Mouse (Mus musculus) megakaryocyte, embryonic 14.5 days (primary cell): ENCODE results near the gene Spint1. TPM values are rescaled to one million over a fixed set of nuclear protein-coding genes. Genes with fewer than 3 reads are reported as not detected.

ENCODE experiments used
- H3K27me3 ChIP-seq: replicated peaks from 2 replicates; pipeline ENCODE3; 2012; ENCODE audit warnings: inconsistent platforms
- H3K36me3 ChIP-seq: replicated peaks from 2 replicates; pipeline ENCODE3; 2012; ENCODE audit warnings: low read length, inconsistent platforms, mixed read lengths
- H3K4me1 ChIP-seq: 2 replicates; pipeline ENCODE4 v1.6.1; 2012; ENCODE audit warnings: inconsistent platforms
- H3K4me3 ChIP-seq: replicated peaks from 2 replicates; pipeline ENCODE3; 2012; ENCODE audit warnings: moderate library complexity, mild to moderate bottlenecking, inconsistent platforms
- H3K9me3 ChIP-seq: 2 replicates; pipeline ENCODE4 v1.6.1; 2012; ENCODE audit warnings: inconsistent platforms
- FLI1 ChIP-seq: IDR thresholded peaks from 2 replicates; pipeline ENCODE4 v1.6.1; 2012; ENCODE audit warnings: low read length, inconsistent platforms, mixed read lengths
- GATA1 ChIP-seq: IDR thresholded peaks from 3 replicates; pipeline ENCODE4 v1.6.1; 2012; ENCODE audit warnings: mixed read lengths, low read length, inconsistent platforms, borderline replicate concordance
- polyA plus RNA-seq: library from polyadenylated mRNA; stranded (reverse); fragments of >175 nt; gene quantifications from 2 replicates; pipeline ENCODE4 v1.2.3, GENCODE M21; 2012; ENCODE audit warnings: low replicate concordance; ENCODE audit not compliant: insufficient read depth

Gene Spint1
- polyA plus RNA-seq, 1 experiment, result not detected

- no peak for TF ChIP-seq GATA1
- no peak for TF ChIP-seq FLI1
- peaks cover 32% of the 10 kb centered on the region for H3K4me1 ChIP-seq
- no peaks in the 10 kb centered on the region for H3K36me3 ChIP-seq
- H3K9me3 ChIP-seq, result no peaks in the 10 kb centered on the region
- H3K27me3 ChIP-seq, result peaks cover 82% of the 10 kb centered on the region
- no peak overlapping the region for H3K4me3 ChIP-seq
Measured at GRCm38 (mm10) chr2:119240819-119241186, 3.6 kb downstream of the Spint1 start.

DNA sequence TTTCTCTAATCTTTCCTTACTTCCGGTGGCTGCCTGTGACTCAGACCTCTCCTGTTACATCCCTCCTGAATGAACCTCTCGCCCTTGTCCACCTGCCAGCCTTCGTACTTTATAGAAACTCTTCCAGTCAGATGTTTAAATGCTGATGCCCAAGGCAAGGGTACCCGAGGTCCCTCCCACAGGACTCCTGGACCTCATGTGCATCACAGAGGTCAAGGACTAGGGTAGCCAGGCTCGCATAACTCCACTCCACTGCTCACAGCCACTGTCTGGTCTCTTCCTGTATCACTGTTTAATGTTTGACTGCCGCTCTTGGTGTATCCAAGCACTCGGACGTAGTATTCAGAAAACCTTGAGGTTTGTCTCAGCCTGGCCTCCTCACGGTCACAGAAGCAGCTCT lies 5.4 kb downstream of the Spint1 start:
- H3K9me3 ChIP-seq, result no peaks in the 10 kb centered on the region
- H3K36me3 ChIP-seq, result no peaks in the 10 kb centered on the region
- H3K4me1 ChIP-seq, result peaks cover 30% of the 10 kb centered on the region
- H3K27me3 ChIP-seq, result peaks cover 71% of the 10 kb centered on the region
- H3K4me3 ChIP-seq, result no peak overlapping the region
- TF ChIP-seq GATA1 (no peak), FLI1 (no peak)

DNA sequence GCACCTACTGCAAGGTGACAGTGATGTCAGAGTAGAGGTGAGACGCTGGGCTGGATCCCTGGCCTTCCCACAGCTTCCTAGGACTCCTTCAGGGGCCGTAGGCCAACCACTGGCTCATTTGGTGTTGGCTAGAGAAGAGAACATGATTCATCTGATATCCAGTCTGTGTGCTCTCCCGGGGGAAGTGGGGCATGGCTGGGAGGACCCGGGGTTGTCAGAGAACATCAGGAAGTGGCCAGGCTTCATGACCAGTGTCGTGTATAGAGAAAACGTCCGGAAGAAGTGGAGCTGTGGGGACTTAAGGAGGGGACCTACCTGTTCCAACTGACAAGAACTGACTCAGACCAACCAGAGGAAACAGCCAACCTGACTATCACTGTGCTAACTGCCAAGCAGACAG lies 8.1 kb downstream of the Spint1 start:
- Histone ChIP-seq H3K27me3 (peaks cover 67% of the 10 kb centered on the region), H3K36me3 (no peaks in the 10 kb centered on the region), H3K4me3 (no peak overlapping the region), H3K9me3 (no peaks in the 10 kb centered on the region), H3K4me1 (peaks cover 25% of the 10 kb centered on the region)
- TF ChIP-seq FLI1 (no peak), GATA1 (no peak)

DNA sequence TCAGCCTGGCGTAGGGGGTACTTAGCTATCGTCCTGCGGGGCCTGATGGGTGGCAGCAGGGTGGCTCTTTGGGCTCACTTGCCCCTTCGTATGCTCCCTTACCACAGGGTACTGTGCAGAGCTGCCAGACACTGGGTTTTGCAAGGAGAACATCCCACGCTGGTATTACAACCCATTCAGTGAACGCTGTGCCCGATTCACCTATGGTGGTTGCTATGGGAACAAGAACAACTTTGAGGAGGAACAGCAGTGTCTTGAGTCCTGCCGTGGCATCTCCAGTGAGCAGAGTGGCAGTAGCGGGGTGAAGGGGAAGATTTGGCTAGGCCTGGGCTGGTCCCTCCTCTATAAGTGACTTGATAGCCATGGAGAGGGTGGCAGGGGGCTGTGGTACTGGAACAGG lies 10.7 kb downstream of the Spint1 start:
- TF ChIP-seq FLI1 (no peak), GATA1 (no peak)

GRCm38 (mm10) chr2:119249592-119250061 lies 12.5 kb downstream of the Spint1 start:
- no peak for TF ChIP-seq FLI1
- no peak for TF ChIP-seq GATA1

More for the DNA sequence above, 10.7 kb downstream of the Spint1 start:
- Histone ChIP-seq H3K4me1 (peaks cover 29% of the 10 kb centered on the region), H3K4me3 (no peak overlapping the region), H3K9me3 (no peaks in the 10 kb centered on the region), H3K27me3 (peaks cover 49% of the 10 kb centered on the region), H3K36me3 (no peaks in the 10 kb centered on the region)

GRCm38 (mm10) chr2:119250377-119250776 lies 13.2 kb downstream of the Spint1 start:
- Histone ChIP-seq H3K4me3 (no peak overlapping the region), H3K27me3 (peaks cover 49% of the 10 kb centered on the region), H3K9me3 (no peaks in the 10 kb centered on the region), H3K36me3 (no peaks in the 10 kb centered on the region), H3K4me1 (peaks cover 24% of the 10 kb centered on the region)
- no peak for TF ChIP-seq GATA1
- no peak for TF ChIP-seq FLI1

More at GRCm38 (mm10) chr2:119249592-119250061, 12.5 kb downstream of the Spint1 start:
- H3K9me3 ChIP-seq, result no peaks in the 10 kb centered on the region
- H3K4me3 ChIP-seq, result no peak overlapping the region
- H3K4me1 ChIP-seq, result peaks cover 29% of the 10 kb centered on the region
- H3K27me3 ChIP-seq, result peaks cover 49% of the 10 kb centered on the region
- H3K36me3 ChIP-seq, result no peaks in the 10 kb centered on the region

- H3K4me1 ChIP-seq, result peaks cover 20% of the 10 kb centered on the region
- no peaks in the 10 kb centered on the region for H3K36me3 ChIP-seq
- peaks cover 49% of the 10 kb centered on the region for H3K27me3 ChIP-seq
- H3K4me3 ChIP-seq, result peak overlapping the region; percentile 85
- H3K9me3 ChIP-seq, result no peaks in the 10 kb centered on the region
- TF ChIP-seq FLI1 (no peak), GATA1 (peak; percentile 98)
Measured at GRCm38 (mm10) chr2:119250826-119251478, 13.8 kb downstream of the Spint1 start.

DNA sequence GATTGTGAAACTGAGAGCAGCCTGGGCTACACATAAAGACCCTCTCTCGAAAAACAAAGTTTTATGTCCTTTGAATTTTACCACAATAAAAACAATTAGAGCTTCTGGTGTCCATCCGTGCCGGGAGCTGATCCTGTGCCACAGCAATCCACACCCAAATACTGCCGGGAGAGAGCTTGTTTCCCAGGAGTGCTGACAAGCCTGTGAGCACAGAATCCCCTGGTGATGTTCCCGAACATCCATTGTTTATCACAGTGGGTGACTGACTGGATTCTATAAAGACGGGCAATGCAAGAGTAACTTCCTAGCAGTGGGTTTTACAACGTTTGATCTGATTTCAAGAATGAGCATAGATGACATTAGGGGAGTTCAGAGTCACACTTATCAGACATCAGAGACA lies 17.8 kb downstream of the Spint1 start:
- no peaks in the 10 kb centered on the region for H3K9me3 ChIP-seq
- TF ChIP-seq GATA1 (no peak), FLI1 (no peak)
- peaks cover 12% of the 10 kb centered on the region for H3K4me1 ChIP-seq
- H3K4me3 ChIP-seq, result no peak overlapping the region
- H3K27me3 ChIP-seq, result peaks cover 35% of the 10 kb centered on the region
- H3K36me3 ChIP-seq, result no peaks in the 10 kb centered on the region

- Histone ChIP-seq H3K9me3 (no peaks in the 10 kb centered on the region), H3K27me3 (peaks cover 24% of the 10 kb centered on the region), H3K36me3 (no peaks in the 10 kb centered on the region), H3K4me1 (peaks cover 32% of the 10 kb centered on the region), H3K4me3 (no peak overlapping the region)
- TF ChIP-seq FLI1, result no peak
- no peak for TF ChIP-seq GATA1
Measured at GRCm38 (mm10) chr2:119260518-119260917, 23.4 kb downstream of the Spint1 start.

- Histone ChIP-seq H3K27me3 (peaks cover 25% of the 10 kb centered on the region), H3K36me3 (no peaks in the 10 kb centered on the region), H3K9me3 (no peaks in the 10 kb centered on the region), H3K4me1 (peaks cover 32% of the 10 kb centered on the region), H3K4me3 (no peak overlapping the region)
- TF ChIP-seq FLI1 (no peak), GATA1 (no peak)
Measured at GRCm38 (mm10) chr2:119261326-119261725, 24.2 kb downstream of the Spint1 start.

- H3K36me3 ChIP-seq, result no peaks in the 10 kb centered on the region
Measured at GRCm38 (mm10) chr2:119262978-119263377, 25.8 kb downstream of the Spint1 start.

More at GRCm38 (mm10) chr2:119262978-119263377, 25.8 kb downstream of the Spint1 start:
- Histone ChIP-seq H3K27me3 (peaks cover 25% of the 10 kb centered on the region), H3K4me3 (peak overlapping the region; percentile 84), H3K9me3 (no peaks in the 10 kb centered on the region), H3K4me1 (peaks cover 40% of the 10 kb centered on the region)
- TF ChIP-seq FLI1 (no peak), GATA1 (no peak)
